Comparison of ENCODE assay signal across 8 mouse cellular contexts in the genomic region with DNA sequence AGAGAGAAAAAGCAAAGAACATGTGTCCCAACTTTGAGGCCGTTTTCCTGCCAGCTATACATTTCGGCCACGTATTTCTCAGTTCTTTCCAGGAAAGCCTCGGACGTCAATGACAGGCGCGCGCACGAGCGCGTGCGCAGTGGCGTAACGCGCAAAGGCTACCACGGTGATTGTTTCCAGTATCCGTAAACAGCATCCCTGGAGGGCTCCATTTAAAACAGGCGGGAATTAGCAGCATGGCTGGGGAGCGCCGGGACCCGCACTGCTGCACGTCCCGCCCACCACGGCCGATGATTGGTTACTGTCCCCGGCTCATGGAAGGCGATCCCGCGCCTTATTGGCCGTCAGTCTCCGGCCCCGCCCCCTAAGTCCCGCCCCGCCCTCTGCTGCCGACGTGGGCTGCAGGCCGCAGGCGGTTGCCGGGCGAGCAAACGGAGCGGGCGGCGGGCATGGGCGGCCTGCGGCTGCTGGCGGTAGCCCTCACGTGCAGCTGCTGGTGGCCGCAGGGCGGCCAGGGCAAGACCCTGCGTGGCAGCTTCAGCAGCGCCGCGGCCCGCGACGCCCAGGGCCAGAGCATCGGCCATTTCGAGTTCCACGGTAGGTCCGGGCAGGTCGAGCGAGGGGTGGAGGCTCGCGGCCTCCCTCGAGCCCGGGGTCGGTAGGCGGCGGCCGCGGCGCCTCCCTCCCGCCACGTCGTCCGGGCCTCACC. TPM values are rescaled to one million over a fixed set of nuclear protein-coding genes. Genes with fewer than 3 reads are reported as not detected.
A peak's percentile ranks its signal among the peaks of the same experiment; 100 is the strongest.
DNase-seq lines count a peak whose midpoint lies in the region; ATAC-seq and TF ChIP-seq lines count a peak whose summit lies in the region.

A gene (plus strand): TSS at position 415 of the 709 bp plus-strand sequence.

- H3K27ac ChIP-seq in forebrain, embryonic 12.5 days: peak within 1 kb of the TSS; percentile 58
- H3K27ac ChIP-seq in heart, postnatal 0 days (ENCODE audit: low read depth): peak within 1 kb of the TSS; percentile 71
- H3K27ac ChIP-seq in liver, embryonic 16.5 days (ENCODE audit: low read length): no peak within 1 kb of the TSS
- H3K27ac ChIP-seq in neural tube, embryonic 13.5 days (replicated peaks): peak within 1 kb of the TSS; percentile 85
- peak within 1 kb of the TSS; percentile 95 for H3K27ac ChIP-seq in testis, adult 2 months (ENCODE audit: control insufficient read depth, insufficient read depth, low read depth, low read length)

- H3K9ac ChIP-seq in forebrain, embryonic 12.5 days: peak within 1 kb of the TSS; percentile 77
- peak within 1 kb of the TSS; percentile 81 for H3K9ac ChIP-seq in heart, postnatal 0 days (replicated peaks; ENCODE audit: low read depth, low read length)
- peak within 1 kb of the TSS; percentile 69 for H3K9ac ChIP-seq in liver, embryonic 16.5 days (ENCODE audit: low read depth, low read length)
- peak within 1 kb of the TSS; percentile 88 for H3K9ac ChIP-seq in neural tube, embryonic 13.5 days

- H3K9me3 ChIP-seq in E14TG2a.4 (ENCODE audit: low read length): no peaks in the 10 kb centered on the region
- no peaks in the 10 kb centered on the region for H3K9me3 ChIP-seq in forebrain, embryonic 12.5 days
- no peaks in the 10 kb centered on the region for H3K9me3 ChIP-seq in heart, postnatal 0 days (replicated peaks; ENCODE audit: control insufficient read depth, low read length)
- no peaks in the 10 kb centered on the region for H3K9me3 ChIP-seq in liver, embryonic 16.5 days (replicated peaks; ENCODE audit: control insufficient read depth, low read length)
- H3K9me3 ChIP-seq in neural tube, embryonic 13.5 days: no peaks in the 10 kb centered on the region

- peak; percentile 47 for TF ChIP-seq POLR2A in testis, adult 2 months (IDR thresholded peaks at IDR 0.05; ENCODE audit: control insufficient read depth, low read depth, low read length)

- DNase-seq in c-Kit-positive CD71-positive TER-119-positive erythroid progenitor cells, embryonic 14.5 days (ENCODE audit: low spot score): peak; percentile 96
- DNase-seq in heart, postnatal 0 days (ENCODE audit: low spot score): peak; percentile 98
- peak; percentile 99 for DNase-seq in kidney, postnatal 4 days

- TF ChIP-seq CTCF in E14TG2a.4 (conservative IDR thresholded peaks at IDR 0.05; ENCODE audit: low read length): no peak
- no peak for TF ChIP-seq CTCF in heart, postnatal 0 days (IDR thresholded peaks at IDR 0.05; ENCODE audit: low read depth)
- no peak for TF ChIP-seq CTCF in testis, adult 2 months (IDR thresholded peaks at IDR 0.05; ENCODE audit: control insufficient read depth, insufficient read depth, insufficient replicate concordance, low read depth, low read length)

- peaks cover 23% of the 10 kb centered on the region for H3K36me3 ChIP-seq in E14TG2a.4 (ENCODE audit: insufficient read depth, low read length)
- H3K36me3 ChIP-seq in forebrain, embryonic 12.5 days (replicated peaks): peaks cover 18% of the 10 kb centered on the region
- peaks cover 20% of the 10 kb centered on the region for H3K36me3 ChIP-seq in heart, postnatal 0 days (replicated peaks; ENCODE audit: control insufficient read depth, insufficient read depth, low read length)
- no peaks in the 10 kb centered on the region; the same call in 1 of the 2 replicates for H3K36me3 ChIP-seq in liver, embryonic 16.5 days (ENCODE audit: control insufficient read depth, insufficient read depth)
- H3K36me3 ChIP-seq in neural tube, embryonic 13.5 days: peaks cover 25% of the 10 kb centered on the region
- H3K36me3 ChIP-seq in testis, adult 2 months (ENCODE audit: control insufficient read depth, insufficient read depth, low read length): no peaks in the 10 kb centered on the region

- no peaks in the 10 kb centered on the region for H3K27me3 ChIP-seq in E14TG2a.4 (ENCODE audit: insufficient read depth, low read length)
- H3K27me3 ChIP-seq in forebrain, embryonic 12.5 days: peaks cover 5% of the 10 kb centered on the region; the same call in 1 of the 2 replicates
- H3K27me3 ChIP-seq in heart, postnatal 0 days (ENCODE audit: control insufficient read depth, insufficient read depth, low read length): no peaks in the 10 kb centered on the region
- no peaks in the 10 kb centered on the region for H3K27me3 ChIP-seq in liver, embryonic 16.5 days (ENCODE audit: control insufficient read depth, insufficient read depth, low read depth, low read length)
- H3K27me3 ChIP-seq in neural tube, embryonic 13.5 days: peaks cover 4% of the 10 kb centered on the region; the same call in 1 of the 2 replicates
- H3K27me3 ChIP-seq in testis, adult 2 months (ENCODE audit: control insufficient read depth, insufficient read depth, low read length): no peaks in the 10 kb centered on the region

- peak within 1 kb of the TSS; percentile 82 for H3K4me2 ChIP-seq in forebrain, embryonic 12.5 days
- H3K4me2 ChIP-seq in heart, postnatal 0 days (ENCODE audit: low read depth, low read length): peak within 1 kb of the TSS; percentile 91
- peak within 1 kb of the TSS; percentile 84 for H3K4me2 ChIP-seq in liver, embryonic 16.5 days (ENCODE audit: low read depth, low read length)
- peak within 1 kb of the TSS; percentile 77 for H3K4me2 ChIP-seq in neural tube, embryonic 13.5 days

- WGBS in forebrain, embryonic 12.5 days: under 1% methylated on average over 71 of the region's 77 CpGs
- under 1% methylated on average over 60 of the region's 77 CpGs for WGBS in heart, postnatal 0 days
- WGBS in liver, embryonic 16.5 days (ENCODE audit: insufficient replicate concordance): under 1% methylated on average over 73 of the region's 77 CpGs
- WGBS in neural tube, embryonic 13.5 days: 0% methylated on average over 77 of the region's 77 CpGs

- no peak for TF ChIP-seq EP300 in heart, postnatal 0 days (IDR thresholded peaks at IDR 0.05; ENCODE audit: low read depth)

- ATAC-seq in forebrain, embryonic 12.5 days (ENCODE audit: low FRiP score): peak; percentile 98
- ATAC-seq in heart, postnatal 0 days (ENCODE audit: insufficient read depth, low read depth): peak; percentile 95
- peak; percentile 94 for ATAC-seq in liver, embryonic 16.5 days (ENCODE audit: low read depth)
- ATAC-seq in neural tube, embryonic 13.5 days (ENCODE audit: low read depth): peak; percentile 97

- peak within 1 kb of the TSS; percentile 88 for H3K4me3 ChIP-seq in E14TG2a.4 (replicated peaks; ENCODE audit: low read length)
- H3K4me3 ChIP-seq in forebrain, embryonic 12.5 days (replicated peaks): peak within 1 kb of the TSS; percentile 73
- H3K4me3 ChIP-seq in heart, postnatal 0 days (ENCODE audit: low read depth, low read length): peak within 1 kb of the TSS; percentile 78
- H3K4me3 ChIP-seq in liver, embryonic 16.5 days (ENCODE audit: low read depth, low read length): peak within 1 kb of the TSS; percentile 76
- peak within 1 kb of the TSS; percentile 89 for H3K4me3 ChIP-seq in neural tube, embryonic 13.5 days
- peak within 1 kb of the TSS; percentile 97 for H3K4me3 ChIP-seq in testis, adult 2 months (ENCODE audit: control insufficient read depth, low read depth, low read length)

- peaks cover 25% of the 10 kb centered on the region for H3K4me1 ChIP-seq in E14TG2a.4 (replicated peaks; ENCODE audit: low read depth, low read length)
- peaks cover 24% of the 10 kb centered on the region for H3K4me1 ChIP-seq in forebrain, embryonic 12.5 days
- H3K4me1 ChIP-seq in heart, postnatal 0 days (ENCODE audit: control insufficient read depth, insufficient read depth): peaks cover 10% of the 10 kb centered on the region; the same call in 1 of the 2 replicates
- peaks cover 17% of the 10 kb centered on the region for H3K4me1 ChIP-seq in liver, embryonic 16.5 days (ENCODE audit: control insufficient read depth, low read depth, low read length)
- H3K4me1 ChIP-seq in neural tube, embryonic 13.5 days (replicated peaks): peaks cover 26% of the 10 kb centered on the region
- H3K4me1 ChIP-seq in testis, adult 2 months (ENCODE audit: control insufficient read depth, insufficient read depth, low read length): peaks cover 13% of the 10 kb centered on the region

RNA-seq across cellular contexts. Expression of the gene that starts here (rescaled TPM):
- 29.9 and 31.9 TPM in 2 replicates for polyA plus RNA-seq in forebrain, embryonic 12.5 days (2016; fragmentation: Nextera tagmentation; extraction: Ambion mirVana)
- 37.7 and 70.0 TPM in 2 replicates for total RNA-seq in heart, postnatal 0 days (2014; rRNA removed; ENCODE audit: low replicate concordance)
- 38.0 and 41.6 TPM in 2 replicates for polyA plus RNA-seq in heart, postnatal 0 days (2015; fragmentation: Nextera tagmentation; extraction: Ambion mirVana)
- 10.0 and 10.3 TPM in 2 replicates for polyA plus RNA-seq in liver, embryonic 16.5 days (2015; fragmentation: Nextera tagmentation; extraction: Ambion mirVana)
- polyA plus RNA-seq in neural tube, embryonic 13.5 days (2015; fragmentation: Nextera tagmentation; extraction: Ambion mirVana): 41.8 and 42.0 TPM in 2 replicates
- 25.2 and 26.3 TPM in 2 replicates for polyA plus RNA-seq in testis, adult 2 months (2012; rRNA removed)
